Mouse (Mus musculus) stomach, embryonic 14.5 days (tissue): ENCODE data around the gene Trarg1. TPM values are rescaled to one million over a fixed set of nuclear protein-coding genes. Genes with fewer than 3 reads are reported as not detected.

Source experiments
- ATAC-seq: fragments of 200-750 bp; cut with Nextera tagmentation; 2 replicates; pipeline ENCODE4 v1.8.0; 2017; ENCODE audit warnings: low read depth, moderate TSS enrichment; ENCODE audit not compliant: insufficient number of reproducible peaks, insufficient read depth, low FRiP score
- H3K27ac ChIP-seq: fragments of 300-500 bp; sonication (generic); 2 replicates; pipeline ENCODE4 v1.5.1; 2014; ENCODE audit warnings: mild to moderate bottlenecking, low read length, moderate library complexity, mixed read lengths
- H3K27me3 ChIP-seq: fragments of 300-500 bp; sonication (generic); 2 replicates; pipeline ENCODE4 v1.6.1; 2014; ENCODE audit warnings: low read length, control low read depth, mixed read lengths; ENCODE audit not compliant: control insufficient read depth, insufficient read depth
- H3K36me3 ChIP-seq: fragments of 300-500 bp; sonication (generic); 2 replicates; pipeline ENCODE4 v1.6.1; 2014; ENCODE audit warnings: mild to moderate bottlenecking, control low read depth, low read length, moderate library complexity, mixed read lengths; ENCODE audit not compliant: control insufficient read depth, insufficient read depth
- H3K4me1 ChIP-seq: fragments of 300-500 bp; sonication (generic); 2 replicates; pipeline ENCODE4 v1.6.1; 2014; ENCODE audit warnings: low read length, control low read depth, mixed read lengths; ENCODE audit not compliant: control insufficient read depth, insufficient read depth
- H3K4me2 ChIP-seq: fragments of 300-500 bp; sonication (generic); replicated peaks from 2 replicates; pipeline ENCODE4 v1.6.1; 2014; ENCODE audit warnings: low read depth, low read length, control low read depth
- H3K4me3 ChIP-seq: fragments of 300-500 bp; sonication (generic); 2 replicates; pipeline ENCODE4 v1.5.1; 2014; ENCODE audit warnings: low read depth, low read length, control low read depth
- H3K9ac ChIP-seq: fragments of 300-500 bp; sonication (generic); replicated peaks from 2 replicates; pipeline ENCODE4 v1.6.1; 2014; ENCODE audit warnings: low read depth, mild to moderate bottlenecking, control low read depth, low read length, moderate library complexity, mixed read lengths
- H3K9me3 ChIP-seq: fragments of 300-500 bp; sonication (generic); 2 replicates; pipeline ENCODE4 v1.6.1; 2016; ENCODE audit warnings: low read depth, low read length, control low read depth; ENCODE audit not compliant: control insufficient read depth
- WGBS: fragments of 180-500 bp; shearing (Covaris S2); extraction: QIAGEN DNeasy Blood & Tissue Kit; methylation state at CpG from one replicate; pipeline ENCODE4 v1.1.7; 2014; 5-methylcytosine and 5-hydroxymethylcytosine counted together
- polyA plus RNA-seq: library from polyadenylated mRNA; unstranded; fragments of >200 nt; fragmentation: Nextera tagmentation; extraction: Ambion mirVana; gene quantifications from 2 replicates; pipeline ENCODE4 v1.2.1, GENCODE M21; 2014

The Trarg1 gene
- polyA plus RNA-seq, 1 experiment from 2014 or later, result 0.16 TPM

DNA sequence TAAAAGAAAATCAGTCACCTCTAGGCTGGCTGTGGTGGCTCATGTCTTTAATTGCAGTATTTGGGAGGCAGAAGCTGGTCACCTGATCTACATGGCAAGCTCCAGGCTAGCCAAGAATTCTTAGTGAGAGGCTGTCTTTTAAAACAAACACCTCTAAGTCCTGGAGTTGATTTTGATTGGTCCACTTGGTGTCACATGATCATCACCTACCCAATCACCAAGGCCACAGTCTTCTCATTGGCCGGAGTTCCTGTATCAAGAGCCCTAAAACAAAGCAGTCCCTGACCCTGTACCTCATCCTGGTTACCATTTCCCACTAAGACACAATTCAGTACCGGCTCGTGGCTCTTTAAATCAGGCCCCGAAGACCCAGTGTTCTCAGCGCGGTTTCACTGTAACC is 16.2 kb downstream of the Trarg1 start:
- Histone ChIP-seq H3K9ac (no peak overlapping the region), H3K27ac (no peak overlapping the region), H3K4me1 (no peaks in the 10 kb centered on the region), H3K4me2 (no peak overlapping the region), H3K36me3 (no peaks in the 10 kb centered on the region), H3K9me3 (no peaks in the 10 kb centered on the region), H3K27me3 (no peaks in the 10 kb centered on the region), H3K4me3 (no peak overlapping the region)
- 59% methylated on average over 6 of the region's 6 CpGs for WGBS
- no peak for ATAC-seq

DNA sequence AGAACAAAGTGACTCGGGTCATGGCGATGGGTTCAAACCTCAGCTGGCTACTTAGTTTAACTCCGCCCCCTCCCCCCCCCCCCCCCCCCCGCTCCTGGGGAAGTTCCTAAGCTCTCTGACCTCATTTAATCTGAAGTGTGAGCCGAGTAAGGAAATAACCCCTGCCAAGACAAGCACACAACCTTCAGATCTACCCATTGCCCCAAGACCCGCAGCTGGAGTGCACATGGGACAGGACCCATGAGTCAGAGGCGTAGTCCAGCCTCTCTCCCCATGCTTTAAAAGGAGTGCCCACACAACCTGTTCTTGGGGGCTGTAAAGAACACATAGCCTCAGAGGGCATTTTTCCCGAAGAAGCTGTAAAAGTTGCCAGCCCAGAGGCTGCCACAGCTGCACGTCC is 20.0 kb downstream of the Trarg1 start:
- Histone ChIP-seq H3K4me1 (no peaks in the 10 kb centered on the region), H3K4me2 (peak overlapping the region; percentile 23), H3K27me3 (no peaks in the 10 kb centered on the region), H3K4me3 (no peak overlapping the region), H3K27ac (no peak overlapping the region), H3K36me3 (no peaks in the 10 kb centered on the region), H3K9me3 (no peaks in the 10 kb centered on the region), H3K9ac (no peak overlapping the region)
- no peak for ATAC-seq
- 68% methylated on average over 7 of the region's 9 CpGs for WGBS

DNA sequence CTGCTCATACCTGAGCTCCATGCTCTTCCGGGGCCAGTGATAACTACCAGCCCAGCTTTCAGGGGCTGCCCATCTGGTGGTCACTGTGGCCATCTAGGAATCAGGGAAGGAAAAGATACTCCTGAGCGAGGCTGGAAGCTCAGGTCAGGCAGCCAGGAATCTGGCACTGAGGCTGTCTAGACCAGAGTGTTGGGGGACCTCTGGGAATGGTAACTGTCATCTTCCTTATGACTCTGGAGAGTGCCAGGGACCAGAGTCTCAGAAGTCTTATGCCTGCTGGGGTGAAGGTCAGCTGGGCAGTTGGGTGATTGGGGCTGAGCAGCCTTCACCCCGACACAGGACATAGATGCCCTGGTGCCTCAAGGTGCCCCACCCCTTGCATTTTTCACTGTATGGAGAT is 28.0 kb downstream of the Trarg1 start:
- no peak for ATAC-seq
- Histone ChIP-seq H3K27ac (no peak overlapping the region), H3K4me2 (no peak overlapping the region), H3K36me3 (no peaks in the 10 kb centered on the region), H3K4me3 (no peak overlapping the region), H3K9me3 (no peaks in the 10 kb centered on the region; the same call in 1 of the 2 replicates), H3K27me3 (no peaks in the 10 kb centered on the region), H3K4me1 (0 out of 2 replicates have a peak, but pooled peaks cover 2% of the 10 kb centered on the region), H3K9ac (no peak overlapping the region)
- WGBS, result 90% methylated on average over 3 of the region's 3 CpGs

DNA sequence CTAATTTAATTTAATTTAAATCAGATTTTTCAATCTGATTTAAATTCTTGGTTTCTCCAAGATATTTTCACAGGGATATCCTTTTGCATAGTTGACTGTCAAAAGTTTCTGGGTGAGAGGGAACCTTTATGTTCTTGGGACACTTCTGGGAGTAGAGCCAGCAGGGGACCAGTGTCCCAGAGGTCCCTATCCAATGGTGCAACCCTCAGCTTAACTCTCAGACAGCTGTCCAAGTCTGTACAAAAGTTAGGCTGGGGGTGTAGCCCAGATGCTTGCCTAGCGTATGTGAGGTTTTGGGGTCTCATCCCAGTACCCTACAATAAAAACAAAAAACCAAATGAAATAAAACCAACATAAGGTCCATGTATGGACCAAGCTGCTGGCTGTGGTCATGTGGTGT is 28.5 kb downstream of the Trarg1 start:
- 78% methylated on average over 1 of the region's 1 CpGs for WGBS
- no peak for ATAC-seq
- H3K9me3 ChIP-seq, result no peaks in the 10 kb centered on the region; the same call in 1 of the 2 replicates

DNA sequence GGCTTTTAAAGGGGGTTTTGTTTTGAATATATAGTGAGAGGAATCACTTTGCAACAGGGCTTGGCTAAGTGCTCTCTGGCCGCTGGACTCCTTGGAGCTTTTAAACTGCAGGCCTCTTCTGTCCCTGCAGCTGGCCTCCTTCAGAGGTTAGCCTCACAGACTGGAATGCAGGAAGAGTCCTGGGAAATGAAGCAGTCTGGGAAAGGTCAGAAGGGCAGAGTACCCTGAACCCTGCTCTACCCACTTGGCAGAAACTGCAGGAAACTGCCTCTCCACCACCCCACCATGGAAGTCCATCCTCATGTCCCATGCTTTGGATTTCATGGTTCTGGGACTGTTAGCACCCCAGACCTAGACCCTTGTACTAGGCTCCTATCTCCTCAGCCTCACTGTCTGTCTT is 29.3 kb downstream of the Trarg1 start:
- WGBS, result 21% methylated on average over 1 of the region's 1 CpGs
- Histone ChIP-seq H3K4me3 (no peak overlapping the region), H3K9ac (no peak overlapping the region), H3K4me1 (0 out of 2 replicates have a peak, but pooled peaks cover 2% of the 10 kb centered on the region), H3K9me3 (no peaks in the 10 kb centered on the region; the same call in 1 of the 2 replicates), H3K36me3 (no peaks in the 10 kb centered on the region), H3K27me3 (no peaks in the 10 kb centered on the region), H3K4me2 (no peak overlapping the region), H3K27ac (no peak overlapping the region)
- no peak for ATAC-seq

More for the DNA sequence above, 28.5 kb downstream of the Trarg1 start:
- H3K27ac ChIP-seq, result no peak overlapping the region
- H3K9ac ChIP-seq, result no peak overlapping the region
- H3K27me3 ChIP-seq, result no peaks in the 10 kb centered on the region
- no peaks in the 10 kb centered on the region for H3K36me3 ChIP-seq
- 0 out of 2 replicates have a peak, but pooled peaks cover 2% of the 10 kb centered on the region for H3K4me1 ChIP-seq
- H3K4me3 ChIP-seq, result no peak overlapping the region
- H3K4me2 ChIP-seq, result no peak overlapping the region

DNA sequence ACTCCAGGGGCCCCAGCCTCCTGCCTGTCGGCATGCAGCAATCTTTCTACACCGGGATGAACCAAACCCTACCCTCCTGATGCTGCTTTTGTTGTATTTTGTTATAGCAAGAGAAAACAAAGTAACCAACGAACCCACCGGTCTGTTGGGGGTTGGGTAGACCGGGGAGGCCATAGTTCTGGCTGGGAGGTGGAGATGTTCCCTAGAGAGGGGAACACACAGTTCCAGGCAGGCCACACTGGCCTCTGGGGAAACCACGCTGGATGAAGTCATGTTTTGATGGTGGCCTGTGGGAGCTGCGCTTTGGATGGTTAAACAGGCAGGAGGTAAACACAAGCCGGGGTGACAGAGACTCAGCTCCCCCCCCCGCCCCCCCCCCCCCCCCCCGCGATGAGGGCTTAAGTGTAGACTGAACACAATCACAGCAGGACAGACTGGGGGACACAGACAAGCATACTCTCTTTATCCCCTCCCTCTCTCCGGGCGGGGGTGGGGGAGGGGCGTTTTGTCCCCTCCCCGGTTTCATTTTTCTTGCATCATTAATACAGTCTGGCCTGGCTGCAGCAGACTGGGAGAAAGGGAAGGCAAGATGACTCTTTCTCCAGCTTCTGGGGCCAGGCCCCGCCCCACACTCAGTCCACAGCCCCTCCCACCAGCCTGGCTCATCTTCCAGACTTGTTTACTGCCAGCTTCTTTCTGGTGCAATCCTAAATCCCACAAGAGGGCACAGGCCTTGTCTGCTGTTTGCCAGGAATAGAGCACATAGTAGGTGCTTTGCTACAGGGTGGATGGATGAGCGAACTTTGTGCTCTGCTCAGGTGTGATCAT is 30.2 kb downstream of the Trarg1 start:
- 23% methylated on average over 14 of the region's 17 CpGs for WGBS
- Histone ChIP-seq H3K4me2 (no peak overlapping the region), H3K9me3 (no peaks in the 10 kb centered on the region; the same call in 1 of the 2 replicates), H3K27ac (no peak overlapping the region), H3K36me3 (no peaks in the 10 kb centered on the region), H3K4me3 (no peak overlapping the region), H3K4me1 (0 out of 2 replicates have a peak, but pooled peaks cover 2% of the 10 kb centered on the region), H3K9ac (no peak overlapping the region), H3K27me3 (no peaks in the 10 kb centered on the region)
- no peak for ATAC-seq

DNA sequence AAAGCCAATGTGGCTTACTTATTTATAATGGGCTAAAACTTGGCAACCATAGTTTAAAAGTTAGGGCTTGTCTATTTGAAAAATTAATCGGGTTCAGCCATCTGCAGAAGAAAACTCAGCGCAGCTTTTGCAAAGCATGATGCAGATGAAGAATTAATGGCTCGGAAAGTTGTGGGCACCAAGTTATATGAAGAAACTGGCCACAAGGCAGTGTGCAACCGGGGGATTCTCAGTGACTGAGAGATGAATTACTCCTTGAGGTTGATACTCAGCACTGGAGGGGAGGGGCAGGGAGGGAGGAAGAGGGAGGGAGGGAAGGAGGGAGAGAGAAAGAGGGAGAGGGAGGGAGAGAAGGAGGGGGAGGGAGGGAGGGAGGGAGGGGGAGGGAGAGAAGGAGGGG is 37.4 kb downstream of the Trarg1 start:
- no peak overlapping the region for H3K4me3 ChIP-seq
- ATAC-seq, result no peak
- H3K36me3 ChIP-seq, result no peaks in the 10 kb centered on the region
- H3K27me3 ChIP-seq, result no peaks in the 10 kb centered on the region
- no peaks in the 10 kb centered on the region for H3K9me3 ChIP-seq
- no peak overlapping the region for H3K9ac ChIP-seq
- WGBS, result 62% methylated on average over 4 of the region's 4 CpGs
- H3K4me1 ChIP-seq, result no peaks in the 10 kb centered on the region
- no peak overlapping the region for H3K27ac ChIP-seq
- no peak overlapping the region for H3K4me2 ChIP-seq

DNA sequence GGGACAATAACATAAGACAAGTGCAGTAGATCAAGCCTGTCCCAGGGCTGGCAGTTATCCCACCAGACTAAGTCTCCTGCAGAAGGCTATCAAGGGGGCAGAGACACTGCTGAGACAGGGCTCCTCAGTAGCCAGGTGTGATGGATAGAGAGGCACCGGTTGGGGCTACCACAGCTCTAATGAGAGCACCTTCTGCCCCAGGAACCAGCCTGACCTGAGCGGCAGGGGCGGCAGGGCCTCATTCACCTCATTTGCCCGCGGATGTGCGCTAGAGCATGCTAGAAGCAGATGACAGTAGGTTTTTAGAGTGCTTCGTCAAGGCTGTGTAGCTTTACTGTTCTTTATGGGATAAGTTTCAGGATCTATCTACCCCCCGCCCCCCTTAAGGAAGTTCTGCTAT is 44.3 kb downstream of the Trarg1 start:
- 72% methylated on average over 8 of the region's 8 CpGs for WGBS
- H3K27me3 ChIP-seq, result no peaks in the 10 kb centered on the region
- H3K9ac ChIP-seq, result no peak overlapping the region
- no peak overlapping the region for H3K4me2 ChIP-seq
- H3K4me3 ChIP-seq, result no peak overlapping the region
- H3K27ac ChIP-seq, result no peak overlapping the region
- no peaks in the 10 kb centered on the region for H3K4me1 ChIP-seq
- ATAC-seq, result no peak
- H3K9me3 ChIP-seq, result no peaks in the 10 kb centered on the region
- peaks cover 14% of the 10 kb centered on the region for H3K36me3 ChIP-seq
